8 mouse cellular contexts compared by ENCODE assay signal in genomic region chr13:8202681-8203476, GRCm38 (mm10). TPM values are rescaled to one million over a fixed set of nuclear protein-coding genes. Genes with fewer than 3 reads are reported as not detected.
DNase-seq lines count a peak whose midpoint lies in the region; ATAC-seq lines count a peak whose summit lies in the region.
"Had no signal": no experiment of that assay in that cellular context is flagged by ENCODE, and none has a peak within 500 bp of the region (broad histone marks: within the 10 kb centered on the region; RNA-seq: fewer than 3 reads in every experiment).

Adarb2 (plus strand) TSS chr13:8202866.

- H3K4me3 ChIP-seq in hindbrain, embryonic 12.5 days, result peak within 1 kb of the TSS; percentile 41
- H3K4me3 ChIP-seq in limb, embryonic 11.5 days (ENCODE audit: low read depth, low read length), result peak within 1 kb of the TSS; percentile 25

- H3K4me2 ChIP-seq in hindbrain, embryonic 12.5 days (replicated peaks), result peak within 1 kb of the TSS; percentile 79
- peak within 1 kb of the TSS; percentile 58 for H3K4me2 ChIP-seq in limb, embryonic 11.5 days (ENCODE audit: low read depth, severe bottlenecking)

- peak within 1 kb of the TSS; percentile 54 for H3K9ac ChIP-seq in hindbrain, embryonic 12.5 days
- H3K9ac ChIP-seq in limb, embryonic 11.5 days (ENCODE audit: low read length), result peak within 1 kb of the TSS; percentile 38; the same call in 1 of the 2 replicates

- no peaks in the 10 kb centered on the region for H3K9me3 ChIP-seq in hindbrain, embryonic 12.5 days (replicated peaks)
- no peaks in the 10 kb centered on the region for H3K9me3 ChIP-seq in limb, embryonic 11.5 days (ENCODE audit: control insufficient read depth, low read length)

- 2% methylated on average over 26 of the region's 26 CpGs for WGBS in hindbrain, embryonic 12.5 days
- under 1% methylated on average over 26 of the region's 26 CpGs for WGBS in limb, embryonic 11.5 days

- peak within 1 kb of the TSS; percentile 60 for H3K27ac ChIP-seq in hindbrain, embryonic 12.5 days
- no peak within 1 kb of the TSS for H3K27ac ChIP-seq in limb, embryonic 11.5 days (replicated peaks; ENCODE audit: low read depth, low read length)

- DNase-seq in urinary bladder, adult 18-20 months (ENCODE audit: low spot score in 2 of 2), result peak; percentile 30
- DNase-seq in urinary bladder, postnatal 4 days (ENCODE audit: low spot score in 2 of 2), result no peak
- peak; percentile 34 for DNase-seq in embryo, embryonic 11.5 days (ENCODE audit: low read depth, low spot score)
- peak; percentile 58 for DNase-seq in limb, embryonic 11.5 days (ENCODE audit: low spot score)
- DNase-seq in right cerebral cortex, adult 18-20 months, result peak; percentile 79
- DNase-seq in ovary, postnatal 14 days (ENCODE audit: low spot score), result no peak

- peaks cover 5% of the 10 kb centered on the region; the same call in 1 of the 2 replicates for H3K4me1 ChIP-seq in hindbrain, embryonic 12.5 days
- 0 out of 2 replicates have a peak, but pooled peaks cover 2% of the 10 kb centered on the region for H3K4me1 ChIP-seq in limb, embryonic 11.5 days (ENCODE audit: control insufficient read depth, insufficient read depth, low read length)

- H3K36me3 ChIP-seq in hindbrain, embryonic 12.5 days, result no peaks in the 10 kb centered on the region
- H3K36me3 ChIP-seq in limb, embryonic 11.5 days (ENCODE audit: control insufficient read depth, insufficient read depth, low read length), result no peaks in the 10 kb centered on the region

- no peaks in the 10 kb centered on the region for H3K27me3 ChIP-seq in hindbrain, embryonic 12.5 days
- peaks cover 5% of the 10 kb centered on the region; the same call in 1 of the 2 replicates for H3K27me3 ChIP-seq in limb, embryonic 11.5 days (ENCODE audit: control insufficient read depth, insufficient read depth, low read length)

- ATAC-seq in hindbrain, embryonic 12.5 days (ENCODE audit: low FRiP score), result peak; percentile 93
- 0 out of 2 replicates have a peak, but pooled peaks have one; percentile 67 for ATAC-seq in limb, embryonic 11.5 days (ENCODE audit: insufficient number of reproducible peaks, low FRiP score, low TSS enrichment, low read depth)

RNA-seq across cellular contexts. Expression of gene Adarb2, which starts in this region (rescaled TPM):
- 22.3 and 26.3 TPM in 2 replicates for polyA plus RNA-seq in hindbrain, embryonic 12.5 days (2016; fragmentation: Nextera tagmentation; extraction: Ambion mirVana)
- polyA plus RNA-seq in limb, embryonic 11.5 days (2014; fragmentation: Nextera tagmentation; extraction: Ambion mirVana), result 0.68 and 1.0 TPM in 2 replicates
- polyA plus RNA-seq: testis, adult 2 months had no signal

Comparison
In these comparisons a context has a peak if more than half of its experiments do, and no peak if none do; other contexts are left out.
1. RNA of gene Adarb2 (polyA plus RNA-seq): 22.3 to 26.3 TPM in hindbrain, embryonic 12.5 days; 0.68 to 1.0 TPM in limb, embryonic 11.5 days; every median in the first group is over 10 times any median in the second.
2. DNase-seq: peak in urinary bladder, adult 18-20 months (2 of 2), embryo, embryonic 11.5 days (single experiment), limb, embryonic 11.5 days (single experiment) and right cerebral cortex, adult 18-20 months (single experiment); none in urinary bladder, postnatal 4 days (0 of 2) and ovary, postnatal 14 days (single experiment).